Mouse (Mus musculus) hindbrain, embryonic 15.5 days (tissue): ENCODE data around the gene Zmynd12. TPM values are rescaled to one million over a fixed set of nuclear protein-coding genes. Genes with fewer than 3 reads are reported as not detected.
A peak's percentile ranks its signal among the peaks of the same experiment; 100 is the strongest.

Experiments used
- ATAC-seq: fragments of 200-750 bp; cut with Nextera tagmentation; 2 replicates; pipeline ENCODE4 v1.8.0; 2017; ENCODE audit warnings: low read depth, moderate number of reproducible peaks, moderate TSS enrichment; ENCODE audit not compliant: low FRiP score
- H3K27ac ChIP-seq: fragments of 300-500 bp; sonication (generic); replicated peaks from 2 replicates; pipeline ENCODE4 v1.5.1; 2015; ENCODE audit warnings: mild to moderate bottlenecking, inconsistent platforms
- H3K27me3 ChIP-seq: fragments of 300-500 bp; sonication (generic); 2 replicates; pipeline ENCODE4 v1.6.1; 2015; ENCODE audit warnings: control low read depth, inconsistent platforms
- H3K36me3 ChIP-seq: fragments of 300-500 bp; sonication (generic); 2 replicates; pipeline ENCODE4 v1.6.1; 2015; ENCODE audit warnings: control low read depth, inconsistent platforms
- H3K4me1 ChIP-seq: fragments of 300-500 bp; sonication (generic); replicated peaks from 2 replicates; pipeline ENCODE4 v1.6.1; 2015; ENCODE audit warnings: control low read depth, inconsistent platforms
- H3K4me2 ChIP-seq: fragments of 300-500 bp; sonication (generic); 2 replicates; pipeline ENCODE4 v1.6.1; 2015; ENCODE audit warnings: moderate library complexity, mild to moderate bottlenecking, inconsistent platforms
- H3K4me3 ChIP-seq: fragments of 300-500 bp; sonication (generic); 2 replicates; pipeline ENCODE4 v1.5.1; 2015; ENCODE audit warnings: mild to moderate bottlenecking, inconsistent platforms
- H3K9ac ChIP-seq: fragments of 300-500 bp; sonication (generic); 2 replicates; pipeline ENCODE4 v1.6.1; 2015; ENCODE audit warnings: inconsistent platforms
- H3K9me3 ChIP-seq: fragments of 300-500 bp; sonication (generic); 2 replicates; pipeline ENCODE4 v1.6.1; 2016; ENCODE audit warnings: control low read depth, inconsistent platforms
- WGBS: fragments of 180-500 bp; shearing (Covaris S2); methylation state at CpG from one replicate; pipeline ENCODE4 v1.1.7; 2015; 5-methylcytosine and 5-hydroxymethylcytosine counted together
- polyA plus RNA-seq: library from polyadenylated mRNA; unstranded; fragments of >200 nt; fragmentation: Nextera tagmentation; extraction: Ambion mirVana; gene quantifications from 2 replicates; pipeline ENCODE4 v1.2.1, GENCODE M21; 2015

Gene Zmynd12
- polyA plus RNA-seq, 1 experiment from 2014 or later = 0.47 TPM

GRCm38 (mm10) chr4:119417894-119418293 lies 4.7 kb upstream of the Zmynd12 start:
- Histone ChIP-seq H3K27me3 (no peaks in the 10 kb centered on the region), H3K9me3 (no peaks in the 10 kb centered on the region), H3K4me3 (no peak overlapping the region), H3K9ac (no peak overlapping the region), H3K4me2 (no peak overlapping the region), H3K27ac (no peak overlapping the region), H3K4me1 (peaks cover 29% of the 10 kb centered on the region), H3K36me3 (no peaks in the 10 kb centered on the region)
- no peak for ATAC-seq
- WGBS = 89% methylated on average over 3 of the region's 3 CpGs

GRCm38 (mm10) chr4:119421191-119421590 lies 1.4 kb upstream of the Zmynd12 start:
- peak overlapping the region; percentile 71 for H3K4me3 ChIP-seq
- H3K36me3 ChIP-seq = no peaks in the 10 kb centered on the region
- H3K4me1 ChIP-seq = peaks cover 22% of the 10 kb centered on the region
- 53% methylated on average over 3 of the region's 3 CpGs for WGBS
- ATAC-seq = no peak
- H3K27ac ChIP-seq = peak overlapping the region; percentile 94; the same call in 1 of the 2 replicates
- no peaks in the 10 kb centered on the region for H3K27me3 ChIP-seq
- peak overlapping the region; percentile 73 for H3K9ac ChIP-seq
- peak overlapping the region; percentile 87 for H3K4me2 ChIP-seq
- no peaks in the 10 kb centered on the region for H3K9me3 ChIP-seq

- Histone ChIP-seq H3K4me2 (peak overlapping the region; percentile 87), H3K27me3 (no peaks in the 10 kb centered on the region), H3K36me3 (no peaks in the 10 kb centered on the region), H3K4me3 (peak overlapping the region; percentile 71), H3K9ac (peak overlapping the region; percentile 73), H3K9me3 (no peaks in the 10 kb centered on the region), H3K4me1 (peaks cover 22% of the 10 kb centered on the region), H3K27ac (peak overlapping the region; percentile 94)
- peak; percentile 73; the same call in 1 of the 2 replicates for ATAC-seq
- WGBS = under 1% methylated on average over 31 of the region's 31 CpGs
Measured at GRCm38 (mm10) chr4:119421921-119422293, 707 bp upstream of the Zmynd12 start.

- no peaks in the 10 kb centered on the region for H3K27me3 ChIP-seq
- H3K9me3 ChIP-seq = no peaks in the 10 kb centered on the region
- H3K4me2 ChIP-seq = no peak overlapping the region
- no peak overlapping the region for H3K27ac ChIP-seq
- H3K36me3 ChIP-seq = no peaks in the 10 kb centered on the region
- H3K9ac ChIP-seq = no peak overlapping the region
- WGBS = 98% methylated on average over 2 of the region's 2 CpGs
- no peak overlapping the region for H3K4me3 ChIP-seq
- peaks cover 22% of the 10 kb centered on the region for H3K4me1 ChIP-seq
- ATAC-seq = no peak
Measured at GRCm38 (mm10) chr4:119425077-119425476, 2.5 kb downstream of the Zmynd12 start.

GRCm38 (mm10) chr4:119425601-119426000 lies 3.0 kb downstream of the Zmynd12 start:
- no peak overlapping the region for H3K9ac ChIP-seq

GRCm38 (mm10) chr4:119427680-119428079 lies 5.1 kb downstream of the Zmynd12 start:
- no peaks in the 10 kb centered on the region for H3K27me3 ChIP-seq
- no peak overlapping the region for H3K27ac ChIP-seq
- H3K4me2 ChIP-seq = no peak overlapping the region
- H3K4me3 ChIP-seq = no peak overlapping the region
- H3K9ac ChIP-seq = no peak overlapping the region
- no peaks in the 10 kb centered on the region for H3K36me3 ChIP-seq
- no peaks in the 10 kb centered on the region for H3K9me3 ChIP-seq
- H3K4me1 ChIP-seq = peaks cover 9% of the 10 kb centered on the region
- no peak for ATAC-seq
- 53% methylated on average over 2 of the region's 2 CpGs for WGBS

More at GRCm38 (mm10) chr4:119425601-119426000, 3.0 kb downstream of the Zmynd12 start:
- Histone ChIP-seq H3K4me3 (no peak overlapping the region), H3K27ac (no peak overlapping the region), H3K36me3 (no peaks in the 10 kb centered on the region), H3K4me1 (peaks cover 21% of the 10 kb centered on the region), H3K27me3 (no peaks in the 10 kb centered on the region), H3K9me3 (no peaks in the 10 kb centered on the region), H3K4me2 (no peak overlapping the region)
- ATAC-seq = no peak
- 56% methylated on average over 2 of the region's 2 CpGs for WGBS

- Histone ChIP-seq H3K36me3 (no peaks in the 10 kb centered on the region), H3K27ac (no peak overlapping the region), H3K4me3 (no peak overlapping the region), H3K9me3 (peaks cover under 1% of the 10 kb centered on the region; the same call in 1 of the 2 replicates), H3K4me2 (no peak overlapping the region), H3K4me1 (no peaks in the 10 kb centered on the region), H3K9ac (no peak overlapping the region), H3K27me3 (0 out of 2 replicates have a peak, but pooled peaks cover 2% of the 10 kb centered on the region)
- 36% methylated on average over 5 of the region's 5 CpGs for WGBS
- ATAC-seq = peak; percentile 59; the same call in 1 of the 2 replicates
Measured at GRCm38 (mm10) chr4:119430678-119431077, 8.1 kb downstream of the Zmynd12 start.

- H3K27ac ChIP-seq = no peak overlapping the region
- H3K9me3 ChIP-seq = peaks cover 7% of the 10 kb centered on the region; the same call in 1 of the 2 replicates
- H3K4me1 ChIP-seq = no peaks in the 10 kb centered on the region
- no peak overlapping the region for H3K4me2 ChIP-seq
- WGBS = 88% methylated on average over 2 of the region's 2 CpGs
- no peak overlapping the region for H3K9ac ChIP-seq
- H3K36me3 ChIP-seq = no peaks in the 10 kb centered on the region
- no peak overlapping the region for H3K4me3 ChIP-seq
- ATAC-seq = no peak
- 0 out of 2 replicates have a peak, but pooled peaks cover 2% of the 10 kb centered on the region for H3K27me3 ChIP-seq
Measured at GRCm38 (mm10) chr4:119437936-119438335, 15.3 kb downstream of the Zmynd12 start.

- Histone ChIP-seq H3K4me2 (no peak overlapping the region), H3K9me3 (no peaks in the 10 kb centered on the region), H3K4me1 (no peaks in the 10 kb centered on the region), H3K27me3 (no peaks in the 10 kb centered on the region), H3K36me3 (no peaks in the 10 kb centered on the region), H3K4me3 (no peak overlapping the region), H3K9ac (no peak overlapping the region), H3K27ac (no peak overlapping the region)
- ATAC-seq = no peak
- WGBS = 95% methylated on average over 4 of the region's 4 CpGs
Measured at GRCm38 (mm10) chr4:119441836-119442235, 19.2 kb downstream of the Zmynd12 start.

- no peak for ATAC-seq
Measured at GRCm38 (mm10) chr4:119442539-119442938, 19.9 kb downstream of the Zmynd12 start.

GRCm38 (mm10) chr4:119447261-119447660 lies 24.6 kb downstream of the Zmynd12 start:
- Histone ChIP-seq H3K4me1 (no peaks in the 10 kb centered on the region), H3K4me3 (no peak overlapping the region), H3K36me3 (no peaks in the 10 kb centered on the region), H3K9me3 (no peaks in the 10 kb centered on the region), H3K4me2 (no peak overlapping the region), H3K9ac (no peak overlapping the region), H3K27ac (no peak overlapping the region), H3K27me3 (no peaks in the 10 kb centered on the region)
- WGBS = 92% methylated on average over 6 of the region's 6 CpGs
- ATAC-seq = no peak

More at GRCm38 (mm10) chr4:119442539-119442938, 19.9 kb downstream of the Zmynd12 start:
- no peaks in the 10 kb centered on the region for H3K9me3 ChIP-seq
- H3K27ac ChIP-seq = no peak overlapping the region
- H3K36me3 ChIP-seq = no peaks in the 10 kb centered on the region
- 47% methylated on average over 6 of the region's 6 CpGs for WGBS
- H3K4me2 ChIP-seq = no peak overlapping the region
- no peak overlapping the region for H3K9ac ChIP-seq
- H3K4me1 ChIP-seq = no peaks in the 10 kb centered on the region
- H3K27me3 ChIP-seq = no peaks in the 10 kb centered on the region
- no peak overlapping the region for H3K4me3 ChIP-seq

GRCm38 (mm10) chr4:119447786-119448185 lies 25.2 kb downstream of the Zmynd12 start:
- Histone ChIP-seq H3K9me3 (no peaks in the 10 kb centered on the region), H3K4me2 (no peak overlapping the region), H3K36me3 (no peaks in the 10 kb centered on the region), H3K27ac (no peak overlapping the region), H3K9ac (no peak overlapping the region), H3K27me3 (no peaks in the 10 kb centered on the region), H3K4me1 (0 out of 2 replicates have a peak, but pooled peaks cover under 1% of the 10 kb centered on the region), H3K4me3 (no peak overlapping the region)
- 81% methylated on average over 3 of the region's 3 CpGs for WGBS
- ATAC-seq = no peak

- H3K4me2 ChIP-seq = no peak overlapping the region
- H3K27me3 ChIP-seq = no peaks in the 10 kb centered on the region
- H3K9ac ChIP-seq = no peak overlapping the region
- 78% methylated on average over 7 of the region's 7 CpGs for WGBS
- H3K27ac ChIP-seq = no peak overlapping the region
- ATAC-seq = no peak
- H3K9me3 ChIP-seq = no peaks in the 10 kb centered on the region
- peaks cover 12% of the 10 kb centered on the region for H3K4me1 ChIP-seq
- H3K4me3 ChIP-seq = no peak overlapping the region
- no peaks in the 10 kb centered on the region for H3K36me3 ChIP-seq
Measured at GRCm38 (mm10) chr4:119450436-119450835, 27.8 kb downstream of the Zmynd12 start.
